Mouse (Mus musculus) left cerebral cortex, adult 8-10 months (tissue): Measurements from ENCODE around the gene Myo9b. TPM values are rescaled to one million over a fixed set of nuclear protein-coding genes. Genes with fewer than 3 reads are reported as not detected.

Experiments
- DNase-seq, 2 experiments: peaks; one replicate each; pipeline ENCODE4 v3.0.0; 2022; ENCODE audit warnings: low spot score in 2 of 2
- total RNA-seq, 4 experiments: library from RNA; stranded (reverse); gene quantifications; 2 replicates each; pipeline ENCODE4 v1.2.4; 2022

Gene Myo9b
- total RNA-seq, 4 experiments from 2014 or later, result 28.9 to 34.6 (median 29.7) TPM

GRCm38 (mm10) chr8:71408231-71408630, 135.7 kb downstream of the Myo9b start:
- DNase-seq, result no peak

Other genes with a start within 250 kb of the Myo9b start
- 10 to 100 TPM; 10.6 to 17.4 (median 12.4) TPM for gene Haus8, start 220 bp downstream of the Myo9b start, total RNA-seq
- gene Use1, start 94.1 kb downstream of the Myo9b start, total RNA-seq, result 100 to 1,000 TPM; 125 to 140 (median 127) TPM
- gene Ocel1, start 98.6 kb downstream of the Myo9b start, total RNA-seq, result 10 to 100 TPM; 13.3 to 16.5 (median 14.7) TPM
- 10 to 100 TPM; 32.5 to 39.6 (median 36.7) TPM for gene Nr2f6, start 109.2 kb downstream of the Myo9b start, total RNA-seq
- 1 to 10 TPM; 3.4 to 5.1 (median 3.9) TPM for gene Ushbp1, start 123.1 kb downstream of the Myo9b start, total RNA-seq
- 100 to 1,000 TPM in 3 of 4 experiments, 10 to 100 TPM in 1; 96.4 to 113 (median 105) TPM for gene Babam1, start 124.1 kb downstream of the Myo9b start, total RNA-seq
- under 1 TPM; 0.34 to 0.63 (median 0.41) TPM for gene Ankle1, start 133.3 kb downstream of the Myo9b start, total RNA-seq
- 100 to 1,000 TPM; 255 to 290 (median 264) TPM for gene Abhd8, start 190.9 kb downstream of the Myo9b start, total RNA-seq
- gene Mrpl34, start 192.2 kb downstream of the Myo9b start, total RNA-seq, result 10 to 100 TPM; 50.0 to 56.8 (median 53.3) TPM
- gene Dda1, start 196.5 kb downstream of the Myo9b start, total RNA-seq, result 10 to 100 TPM; 59.4 to 75.0 (median 64.0) TPM
- gene Ano8, start 213.2 kb downstream of the Myo9b start, total RNA-seq, result 10 to 100 TPM; 51.0 to 61.5 (median 60.0) TPM
- gene Gtpbp3, start 215.4 kb downstream of the Myo9b start, total RNA-seq, result 10 to 100 TPM; 28.0 to 37.8 (median 31.0) TPM
- gene Plvap, start 239.0 kb downstream of the Myo9b start, total RNA-seq, result 10 to 100 TPM in 2 of 4 experiments, 1 to 10 TPM in 2; 7.0 to 11.7 (median 9.6) TPM